In genomic region chr12:41401923-41402322, GRCm38 (mm10) we compare ENCODE assay signal across 16 mouse cellular contexts.
"Had no signal": no experiment of that assay in that cellular context is flagged by ENCODE, and none has a peak within 500 bp of the region (broad histone marks: within the 10 kb centered on the region; RNA-seq: fewer than 3 reads in every experiment).

No protein-coding gene starts in this region.

- H3K27me3 ChIP-seq: neural tube, embryonic 12.5 days; neural tube, embryonic 13.5 days; neural tube, embryonic 15.5 days; stomach, embryonic 15.5 days had no signal

- H3K9ac ChIP-seq: neural tube, embryonic 12.5 days; neural tube, embryonic 13.5 days; neural tube, embryonic 15.5 days; stomach, embryonic 15.5 days had no signal

- H3K27ac ChIP-seq: neural tube, embryonic 12.5 days; neural tube, embryonic 13.5 days; neural tube, embryonic 15.5 days; stomach, embryonic 15.5 days had no signal

- H3K36me3 ChIP-seq: neural tube, embryonic 12.5 days; neural tube, embryonic 13.5 days; neural tube, embryonic 15.5 days; stomach, embryonic 15.5 days had no signal

- DNase-seq: retina, postnatal 1 day; right cerebral cortex, adult 18-20 months; right cerebral cortex, postnatal 14 days; right cerebral cortex, postnatal 25 days; right cerebral cortex, postnatal 4 days; spleen, adult 18-20 months; thymus, adult 18-20 months; thymus, adult 2 months; thymus, postnatal 14 days; thymus, postnatal 25 days; thymus, postnatal 36 days; thymus, postnatal 4 days had no signal

- H3K9me3 ChIP-seq: neural tube, embryonic 12.5 days; neural tube, embryonic 13.5 days; neural tube, embryonic 15.5 days; stomach, embryonic 15.5 days had no signal

- H3K4me3 ChIP-seq: neural tube, embryonic 12.5 days; neural tube, embryonic 13.5 days; neural tube, embryonic 15.5 days; stomach, embryonic 15.5 days had no signal

- H3K4me1 ChIP-seq: neural tube, embryonic 12.5 days; neural tube, embryonic 13.5 days; neural tube, embryonic 15.5 days; stomach, embryonic 15.5 days had no signal

- H3K4me2 ChIP-seq: neural tube, embryonic 12.5 days; neural tube, embryonic 13.5 days; neural tube, embryonic 15.5 days; stomach, embryonic 15.5 days had no signal
